Mouse (Mus musculus) brain, embryonic 14.5 days (tissue): ENCODE measurements around the gene Bhmt2. TPM values are rescaled to one million over a fixed set of nuclear protein-coding genes. Genes with fewer than 3 reads are reported as not detected.

Source experiments
- DNase-seq: peaks from one replicate; pipeline ENCODE4 v3.0.0-alpha.2; 2011; ENCODE audit warnings: low read depth
- CTCF ChIP-seq: fragments of 200-500 bp; IDR thresholded peaks from 2 replicates; pipeline ENCODE4 v1.5.1; 2012; ENCODE audit warnings: inconsistent platforms, mild to moderate bottlenecking, moderate library complexity, borderline replicate concordance; ENCODE audit not compliant: insufficient read depth, insufficient read length; ENCODE audit errors: extremely low read depth
- POLR2A ChIP-seq: fragments of 200-500 bp; IDR thresholded peaks from 2 replicates; pipeline ENCODE4 v1.6.1; 2012; ENCODE audit warnings: mild to moderate bottlenecking, inconsistent platforms, borderline replicate concordance; ENCODE audit not compliant: poor library complexity, insufficient read depth, insufficient read length, severe bottlenecking; ENCODE audit errors: extremely low read depth
- polyA plus RNA-seq: library from polyadenylated mRNA; depleted of rRNA; stranded (reverse); fragments of >200 nt; gene quantifications from 2 replicates; pipeline ENCODE4 v1.2.3, GENCODE M21; 2012; rRNA removed

Gene Bhmt2
- polyA plus RNA-seq: 0.05 and 0.10 TPM in 2 replicates

GRCm38 (mm10) chr13:93674131-93674561 lies at the start of gene Bhmt2, which contains the start of gene Dmgdh:
Gene Bhmt2 (minus strand): TSS chr13:93674302.
Gene Dmgdh (plus strand): TSS chr13:93674433.
- no peak for DNase-seq
- TF ChIP-seq POLR2A: no peak
- TF ChIP-seq CTCF: no peak

- TF ChIP-seq CTCF: no peak
- TF ChIP-seq POLR2A: no peak
- DNase-seq: no peak
Observed at GRCm38 (mm10) chr13:93723455-93723854, 49.4 kb upstream of the Bhmt2 start.

- peak; percentile 40 for DNase-seq
- TF ChIP-seq CTCF (no peak), POLR2A (no peak)
Observed at GRCm38 (mm10) chr13:93721916-93722315, 47.8 kb upstream of the Bhmt2 start.

GRCm38 (mm10) chr13:93718948-93719347 lies 44.8 kb upstream of the Bhmt2 start:
- DNase-seq: peak; percentile 83
- TF ChIP-seq CTCF (peak; percentile 85), POLR2A (no peak)

- TF ChIP-seq CTCF (no peak), POLR2A (no peak)
- no peak for DNase-seq
Observed at GRCm38 (mm10) chr13:93717113-93717512, 43.0 kb upstream of the Bhmt2 start.

GRCm38 (mm10) chr13:93713826-93714225 lies 39.7 kb upstream of the Bhmt2 start:
- DNase-seq: no peak
- TF ChIP-seq POLR2A: no peak
- TF ChIP-seq CTCF: no peak

GRCm38 (mm10) chr13:93712362-93712761 lies 38.3 kb upstream of the Bhmt2 start:
- no peak for DNase-seq
- no peak for TF ChIP-seq CTCF
- no peak for TF ChIP-seq POLR2A

GRCm38 (mm10) chr13:93711226-93711625 lies 37.1 kb upstream of the Bhmt2 start:
- DNase-seq: no peak
- no peak for TF ChIP-seq CTCF
- no peak for TF ChIP-seq POLR2A

- TF ChIP-seq POLR2A: no peak
- TF ChIP-seq CTCF: no peak
- no peak for DNase-seq
Observed at GRCm38 (mm10) chr13:93710325-93710724, 36.2 kb upstream of the Bhmt2 start.

GRCm38 (mm10) chr13:93707271-93707670 lies 33.2 kb upstream of the Bhmt2 start:
- no peak for DNase-seq
- TF ChIP-seq CTCF: no peak
- TF ChIP-seq POLR2A: no peak

GRCm38 (mm10) chr13:93705697-93706096 lies 31.6 kb upstream of the Bhmt2 start:
- no peak for DNase-seq
- no peak for TF ChIP-seq CTCF
- TF ChIP-seq POLR2A: no peak

GRCm38 (mm10) chr13:93698866-93699265 lies 24.8 kb upstream of the Bhmt2 start:
- peak; percentile 27 for DNase-seq
- no peak for TF ChIP-seq CTCF
- no peak for TF ChIP-seq POLR2A

- DNase-seq: no peak
- TF ChIP-seq CTCF (no peak), POLR2A (no peak)
Observed at GRCm38 (mm10) chr13:93690821-93691220, 16.7 kb upstream of the Bhmt2 start.

GRCm38 (mm10) chr13:93689566-93689965 lies 15.5 kb upstream of the Bhmt2 start:
- TF ChIP-seq POLR2A (no peak), CTCF (no peak)
- no peak for DNase-seq

GRCm38 (mm10) chr13:93687321-93687720 lies 13.2 kb upstream of the Bhmt2 start:
- peak; percentile 42 for DNase-seq
- TF ChIP-seq POLR2A (no peak), CTCF (no peak)

GRCm38 (mm10) chr13:93685226-93685625 lies 11.1 kb upstream of the Bhmt2 start:
- no peak for TF ChIP-seq POLR2A
- no peak for TF ChIP-seq CTCF
- DNase-seq: no peak

GRCm38 (mm10) chr13:93683336-93683735 lies 9.2 kb upstream of the Bhmt2 start:
- DNase-seq: peak; percentile 66
- no peak for TF ChIP-seq POLR2A
- no peak for TF ChIP-seq CTCF
